Mouse (Mus musculus): Measurements from ENCODE around the gene Zfp473. TPM values are rescaled to one million over a fixed set of nuclear protein-coding genes. Genes with fewer than 3 reads are reported as not detected.
A peak's percentile ranks its signal among the peaks of the same experiment; 100 is the strongest.

Gene Zfp473
- polyA plus RNA-seq, 1 experiment from 2014 or later: 3.6 TPM

- Histone ChIP-seq H3K4me3 (ENCODE audit: low read depth, low read length) (no peak overlapping the region), H3K27me3 (ENCODE audit: control insufficient read depth, insufficient read depth, low read length) (no peaks in the 10 kb centered on the region), H3K36me3 (replicated peaks; ENCODE audit: control insufficient read depth, insufficient read depth, low read depth, low read length) (no peaks in the 10 kb centered on the region), H3K27ac (replicated peaks; ENCODE audit: low read depth, low read length) (no peak overlapping the region), H3K9me3 (replicated peaks; ENCODE audit: control insufficient read depth, low read length) (no peaks in the 10 kb centered on the region), H3K4me1 (ENCODE audit: control insufficient read depth, insufficient read depth, low read length) (no peaks in the 10 kb centered on the region), H3K4me2 (ENCODE audit: low read depth, low read length) (no peak overlapping the region), H3K9ac (replicated peaks; ENCODE audit: low read length) (no peak overlapping the region)
- 89% methylated on average over 9 of the region's 9 CpGs for WGBS
- DNase-seq (ENCODE audit: low spot score) (no peak), ATAC-seq (replicated peaks; ENCODE audit: insufficient number of reproducible peaks, low FRiP score, low TSS enrichment, low read depth) (no peak)
These were observed 17.1 kb downstream of the Zfp473 start for GRCm38 (mm10) chr7:44733723-44734122.

GRCm38 (mm10) chr7:44728082-44728975 is 22.5 kb downstream of the Zfp473 start:
- Histone ChIP-seq H3K4me2 (ENCODE audit: low read depth, low read length) (no peak overlapping the region), H3K36me3 (replicated peaks; ENCODE audit: control insufficient read depth, insufficient read depth, low read depth, low read length) (no peaks in the 10 kb centered on the region), H3K4me1 (ENCODE audit: control insufficient read depth, insufficient read depth, low read length) (no peaks in the 10 kb centered on the region), H3K9ac (replicated peaks; ENCODE audit: low read length) (no peak overlapping the region), H3K4me3 (ENCODE audit: low read depth, low read length) (no peak overlapping the region), H3K27me3 (ENCODE audit: control insufficient read depth, insufficient read depth, low read length) (no peaks in the 10 kb centered on the region), H3K9me3 (replicated peaks; ENCODE audit: control insufficient read depth, low read length) (no peaks in the 10 kb centered on the region), H3K27ac (replicated peaks; ENCODE audit: low read depth, low read length) (no peak overlapping the region)
- WGBS: 82% methylated on average over 11 of the region's 11 CpGs
- DNase-seq (ENCODE audit: low spot score) (no peak), ATAC-seq (replicated peaks; ENCODE audit: insufficient number of reproducible peaks, low FRiP score, low TSS enrichment, low read depth) (no peak)

GRCm38 (mm10) chr7:44727151-44727550 is 23.7 kb downstream of the Zfp473 start:
- Histone ChIP-seq H3K27ac (replicated peaks; ENCODE audit: low read depth, low read length) (no peak overlapping the region), H3K36me3 (replicated peaks; ENCODE audit: control insufficient read depth, insufficient read depth, low read depth, low read length) (no peaks in the 10 kb centered on the region), H3K4me1 (ENCODE audit: control insufficient read depth, insufficient read depth, low read length) (no peaks in the 10 kb centered on the region), H3K4me3 (ENCODE audit: low read depth, low read length) (no peak overlapping the region), H3K9me3 (replicated peaks; ENCODE audit: control insufficient read depth, low read length) (no peaks in the 10 kb centered on the region), H3K9ac (replicated peaks; ENCODE audit: low read length) (no peak overlapping the region), H3K4me2 (ENCODE audit: low read depth, low read length) (no peak overlapping the region), H3K27me3 (ENCODE audit: control insufficient read depth, insufficient read depth, low read length) (no peaks in the 10 kb centered on the region)
- DNase-seq (ENCODE audit: low spot score) (no peak), ATAC-seq (replicated peaks; ENCODE audit: insufficient number of reproducible peaks, low FRiP score, low TSS enrichment, low read depth) (no peak)
- 69% methylated on average over 5 of the region's 5 CpGs for WGBS

- Histone ChIP-seq H3K4me3 (ENCODE audit: low read depth, low read length) (no peak overlapping the region), H3K4me2 (ENCODE audit: low read depth, low read length) (no peak overlapping the region), H3K9me3 (replicated peaks; ENCODE audit: control insufficient read depth, low read length) (no peaks in the 10 kb centered on the region), H3K36me3 (replicated peaks; ENCODE audit: control insufficient read depth, insufficient read depth, low read depth, low read length) (no peaks in the 10 kb centered on the region), H3K9ac (replicated peaks; ENCODE audit: low read length) (no peak overlapping the region), H3K4me1 (ENCODE audit: control insufficient read depth, insufficient read depth, low read length) (no peaks in the 10 kb centered on the region), H3K27ac (replicated peaks; ENCODE audit: low read depth, low read length) (no peak overlapping the region), H3K27me3 (ENCODE audit: control insufficient read depth, insufficient read depth, low read length) (no peaks in the 10 kb centered on the region)
- 77% methylated on average over 6 of the region's 6 CpGs for WGBS
- ATAC-seq (replicated peaks; ENCODE audit: insufficient number of reproducible peaks, low FRiP score, low TSS enrichment, low read depth) (no peak), DNase-seq (ENCODE audit: low spot score) (no peak)
These were observed 24.5 kb downstream of the Zfp473 start for GRCm38 (mm10) chr7:44726343-44726742.

- Histone ChIP-seq H3K4me2 (ENCODE audit: low read depth, low read length) (no peak overlapping the region), H3K36me3 (replicated peaks; ENCODE audit: control insufficient read depth, insufficient read depth, low read depth, low read length) (no peaks in the 10 kb centered on the region), H3K4me3 (ENCODE audit: low read depth, low read length) (no peak overlapping the region), H3K9ac (replicated peaks; ENCODE audit: low read length) (no peak overlapping the region), H3K27ac (replicated peaks; ENCODE audit: low read depth, low read length) (no peak overlapping the region), H3K27me3 (ENCODE audit: control insufficient read depth, insufficient read depth, low read length) (no peaks in the 10 kb centered on the region), H3K9me3 (replicated peaks; ENCODE audit: control insufficient read depth, low read length) (no peaks in the 10 kb centered on the region), H3K4me1 (ENCODE audit: control insufficient read depth, insufficient read depth, low read length) (no peaks in the 10 kb centered on the region)
- 24% methylated on average over 7 of the region's 7 CpGs for WGBS
- ATAC-seq (replicated peaks; ENCODE audit: insufficient number of reproducible peaks, low FRiP score, low TSS enrichment, low read depth): no peak
- DNase-seq (ENCODE audit: low spot score): peak; percentile 33
These were observed 26.5 kb downstream of the Zfp473 start for GRCm38 (mm10) chr7:44724316-44724715.

GRCm38 (mm10) chr7:44722058-44722457 is 28.8 kb downstream of the Zfp473 start:
- Histone ChIP-seq H3K9me3 (replicated peaks; ENCODE audit: control insufficient read depth, low read length) (no peaks in the 10 kb centered on the region), H3K4me1 (ENCODE audit: control insufficient read depth, insufficient read depth, low read length) (no peaks in the 10 kb centered on the region), H3K36me3 (replicated peaks; ENCODE audit: control insufficient read depth, insufficient read depth, low read depth, low read length) (no peaks in the 10 kb centered on the region), H3K27me3 (ENCODE audit: control insufficient read depth, insufficient read depth, low read length) (no peaks in the 10 kb centered on the region), H3K4me3 (ENCODE audit: low read depth, low read length) (no peak overlapping the region), H3K4me2 (ENCODE audit: low read depth, low read length) (no peak overlapping the region), H3K27ac (replicated peaks; ENCODE audit: low read depth, low read length) (no peak overlapping the region), H3K9ac (replicated peaks; ENCODE audit: low read length) (no peak overlapping the region)
- DNase-seq (ENCODE audit: low spot score): no peak
- 85% methylated on average over 5 of the region's 5 CpGs for WGBS
- ATAC-seq (replicated peaks; ENCODE audit: insufficient number of reproducible peaks, low FRiP score, low TSS enrichment, low read depth): no peak

GRCm38 (mm10) chr7:44709881-44710280 is 41.0 kb downstream of the Zfp473 start:
- Histone ChIP-seq H3K9me3 (replicated peaks; ENCODE audit: control insufficient read depth, low read length) (no peaks in the 10 kb centered on the region), H3K27me3 (ENCODE audit: control insufficient read depth, insufficient read depth, low read length) (no peaks in the 10 kb centered on the region), H3K27ac (replicated peaks; ENCODE audit: low read depth, low read length) (no peak overlapping the region), H3K4me3 (ENCODE audit: low read depth, low read length) (no peak overlapping the region), H3K36me3 (replicated peaks; ENCODE audit: control insufficient read depth, insufficient read depth, low read depth, low read length) (no peaks in the 10 kb centered on the region), H3K9ac (replicated peaks; ENCODE audit: low read length) (no peak overlapping the region), H3K4me1 (ENCODE audit: control insufficient read depth, insufficient read depth, low read length) (no peaks in the 10 kb centered on the region), H3K4me2 (ENCODE audit: low read depth, low read length) (no peak overlapping the region)
- no peak for ATAC-seq (replicated peaks; ENCODE audit: insufficient number of reproducible peaks, low FRiP score, low TSS enrichment, low read depth)
- 76% methylated on average over 5 of the region's 5 CpGs for WGBS
- no peak for DNase-seq (ENCODE audit: low spot score)

GRCm38 (mm10) chr7:44708574-44708973 is 42.3 kb downstream of the Zfp473 start, which contains the start of gene Izumo2:
Izumo2 (plus strand) TSS chr7:44708742.
- Histone ChIP-seq H3K9me3 (replicated peaks; ENCODE audit: control insufficient read depth, low read length) (no peaks in the 10 kb centered on the region), H3K36me3 (replicated peaks; ENCODE audit: control insufficient read depth, insufficient read depth, low read depth, low read length) (no peaks in the 10 kb centered on the region), H3K4me1 (ENCODE audit: control insufficient read depth, insufficient read depth, low read length) (no peaks in the 10 kb centered on the region), H3K4me2 (ENCODE audit: low read depth, low read length) (no peak within 1 kb of the TSS), H3K4me3 (ENCODE audit: low read depth, low read length) (no peak within 1 kb of the TSS), H3K27me3 (ENCODE audit: control insufficient read depth, insufficient read depth, low read length) (no peaks in the 10 kb centered on the region), H3K27ac (replicated peaks; ENCODE audit: low read depth, low read length) (no peak within 1 kb of the TSS), H3K9ac (replicated peaks; ENCODE audit: low read length) (no peak within 1 kb of the TSS)
- WGBS: 72% methylated on average over 14 of the region's 14 CpGs
- ATAC-seq (replicated peaks; ENCODE audit: insufficient number of reproducible peaks, low FRiP score, low TSS enrichment, low read depth) (no peak), DNase-seq (ENCODE audit: low spot score) (no peak)
